Mouse (Mus musculus): Measurements from ENCODE around the gene Rhox12. TPM values are rescaled to one million over a fixed set of nuclear protein-coding genes. Genes with fewer than 3 reads are reported as not detected.

The Rhox12 gene
- not detected for total RNA-seq (2023)

GRCm38 (mm10) chrX:38110807-38111206, at the start of gene Rhox12:
Rhox12 (minus strand) TSS chrX:38110907.

GRCm38 (mm10) chrX:38120982-38121381, 10.3 kb upstream of the Rhox12 start, which contains the start of gene Rhox13:
Rhox13 (plus strand) TSS chrX:38121219.

DNA sequence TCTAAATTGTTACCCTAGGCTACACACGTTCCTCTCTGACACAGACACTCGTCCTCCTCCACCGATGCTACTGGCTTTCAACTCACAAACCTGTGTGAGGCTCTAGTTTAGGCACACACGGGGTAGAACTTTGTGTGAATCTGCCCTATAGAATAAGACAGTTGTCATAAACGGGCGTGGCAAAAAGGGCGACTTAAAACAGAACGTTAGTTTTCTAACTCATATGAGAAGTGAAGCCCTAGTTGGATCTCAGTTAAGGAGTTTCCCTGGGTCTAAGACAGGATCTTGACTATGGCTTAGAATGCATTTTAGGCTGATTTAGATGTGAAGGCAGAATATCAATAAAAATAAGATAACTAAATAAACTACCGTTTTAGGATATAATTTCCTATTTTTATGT, 25.7 kb downstream of the Rhox12 start, which contains the start of gene Rhox11:
Gene Rhox11, minus strand, starts transcription at position 101 of the 400 bp plus-strand sequence.

GRCm38 (mm10) chrX:38066175-38066574, 44.5 kb downstream of the Rhox12 start, which contains the start of gene Rhox10:
Rhox10 (plus strand) TSS chrX:38066475.

Other genes with a start within 250 kb of the Rhox12 start
- not detected for gene Rhox8, start 232.0 kb downstream of the Rhox12 start, total RNA-seq (2023)
- gene Rhox7b, start 213.7 kb downstream of the Rhox12 start, total RNA-seq (2023): not detected
- not detected for gene Rhox9, start 209.1 kb downstream of the Rhox12 start, total RNA-seq (2023)
- gene Btg1-ps1, start 92.1 kb downstream of the Rhox12 start, total RNA-seq (2023): not detected
- gene Btg1-ps2, start 67.8 kb downstream of the Rhox12 start, total RNA-seq (2023): not detected
- gene Rhox10, start 44.4 kb downstream of the Rhox12 start, total RNA-seq (2023): not detected
- gene Rhox11, start 25.8 kb downstream of the Rhox12 start, total RNA-seq (2023): not detected
- not detected for gene Rhox13, start 10.3 kb upstream of the Rhox12 start, total RNA-seq (2023)
- 10 to 100 TPM; 34.8 to 39.0 TPM for gene Zbtb33, start 78.9 kb upstream of the Rhox12 start, total RNA-seq (2023)
- under 1 TPM; 0.27 to 0.32 TPM for gene Tmem255a, start 141.5 kb upstream of the Rhox12 start, total RNA-seq (2023)
- gene Atp1b4, start 205.3 kb upstream of the Rhox12 start, total RNA-seq (2023): not detected

Measured in B cell, adult 67 days (primary cell).